Mouse (Mus musculus): ENCODE results near the gene Olig3. TPM values are rescaled to one million over a fixed set of nuclear protein-coding genes. Genes with fewer than 3 reads are reported as not detected.
"Not testable (repeated sequence)": the region's sequence is repeated elsewhere in the genome, so short reads cannot be mapped to it uniquely, and the experiment has no call there.

The Olig3 gene
- polyA plus RNA-seq, 1 experiment from 2014 or later, result 23.8 TPM

- H3K27me3 ChIP-seq (ENCODE audit: control insufficient read depth, insufficient read depth, low read length), result no peaks in the 10 kb centered on the region; the same call in 1 of the 2 replicates
- H3K9ac ChIP-seq (ENCODE audit: low read length), result no peak overlapping the region
- no peak overlapping the region for H3K4me3 ChIP-seq (ENCODE audit: low read depth, low read length)
- WGBS, result 79% methylated on average over 3 of the region's 3 CpGs
- no peaks in the 10 kb centered on the region for H3K36me3 ChIP-seq (ENCODE audit: control insufficient read depth, insufficient read depth, low read length)
- no peak for DNase-seq (ENCODE audit: low spot score)
- H3K27ac ChIP-seq (ENCODE audit: low read depth, low read length), result no peak overlapping the region
- no peak for ATAC-seq (replicated peaks; ENCODE audit: low FRiP score)
- H3K4me1 ChIP-seq (replicated peaks; ENCODE audit: control insufficient read depth, insufficient read depth, low read length), result peaks cover 3% of the 10 kb centered on the region; the same call in 1 of the 2 replicates
- H3K9me3 ChIP-seq (ENCODE audit: control insufficient read depth, low read length), result no peaks in the 10 kb centered on the region
- no peak overlapping the region for H3K4me2 ChIP-seq (ENCODE audit: low read depth, low read length, severe bottlenecking)
Observed at GRCm38 (mm10) chr10:19370146-19370545, 13.8 kb downstream of the Olig3 start.

- Histone ChIP-seq H3K9me3 (ENCODE audit: control insufficient read depth, low read length) (no peaks in the 10 kb centered on the region), H3K4me1 (replicated peaks; ENCODE audit: control insufficient read depth, insufficient read depth, low read length) (peaks cover 3% of the 10 kb centered on the region; the same call in 1 of the 2 replicates), H3K27ac (ENCODE audit: low read depth, low read length) (no peak overlapping the region), H3K4me2 (ENCODE audit: low read depth, low read length, severe bottlenecking) (no peak overlapping the region), H3K36me3 (ENCODE audit: control insufficient read depth, insufficient read depth, low read length) (no peaks in the 10 kb centered on the region), H3K27me3 (ENCODE audit: control insufficient read depth, insufficient read depth, low read length) (no peaks in the 10 kb centered on the region), H3K4me3 (ENCODE audit: low read depth, low read length) (no peak overlapping the region), H3K9ac (ENCODE audit: low read length) (no peak overlapping the region)
- 0 out of 2 replicates have a peak, but pooled peaks have one; percentile 24 for ATAC-seq (replicated peaks; ENCODE audit: low FRiP score)
- 32% methylated on average over 5 of the region's 5 CpGs for WGBS
- DNase-seq (ENCODE audit: low spot score), result no peak
Observed at GRCm38 (mm10) chr10:19372263-19372662, 15.9 kb downstream of the Olig3 start.

GRCm38 (mm10) chr10:19373797-19374196 lies 17.5 kb downstream of the Olig3 start:
- H3K9me3 ChIP-seq (ENCODE audit: control insufficient read depth, low read length), result no peaks in the 10 kb centered on the region
- H3K9ac ChIP-seq (ENCODE audit: low read length), result no peak overlapping the region
- no peak overlapping the region for H3K4me2 ChIP-seq (ENCODE audit: low read depth, low read length, severe bottlenecking)
- H3K4me3 ChIP-seq (ENCODE audit: low read depth, low read length), result no peak overlapping the region
- peaks cover 3% of the 10 kb centered on the region; the same call in 1 of the 2 replicates for H3K4me1 ChIP-seq (replicated peaks; ENCODE audit: control insufficient read depth, insufficient read depth, low read length)
- no peak overlapping the region for H3K27ac ChIP-seq (ENCODE audit: low read depth, low read length)
- DNase-seq (ENCODE audit: low spot score) (no peak), ATAC-seq (replicated peaks; ENCODE audit: low FRiP score) (0 out of 2 replicates have a peak, but pooled peaks have one; percentile 27)
- no peaks in the 10 kb centered on the region for H3K27me3 ChIP-seq (ENCODE audit: control insufficient read depth, insufficient read depth, low read length)
- WGBS, result 66% methylated on average over 7 of the region's 7 CpGs
- no peaks in the 10 kb centered on the region for H3K36me3 ChIP-seq (ENCODE audit: control insufficient read depth, insufficient read depth, low read length)

- Histone ChIP-seq H3K36me3 (ENCODE audit: control insufficient read depth, insufficient read depth, low read length) (no peaks in the 10 kb centered on the region), H3K9me3 (ENCODE audit: control insufficient read depth, low read length) (no peaks in the 10 kb centered on the region; the same call in 1 of the 2 replicates), H3K9ac (ENCODE audit: low read length) (no peak overlapping the region), H3K4me1 (replicated peaks; ENCODE audit: control insufficient read depth, insufficient read depth, low read length) (peaks cover 3% of the 10 kb centered on the region; the same call in 1 of the 2 replicates), H3K27me3 (ENCODE audit: control insufficient read depth, insufficient read depth, low read length) (no peaks in the 10 kb centered on the region), H3K4me3 (ENCODE audit: low read depth, low read length) (no peak overlapping the region), H3K27ac (ENCODE audit: low read depth, low read length) (no peak overlapping the region), H3K4me2 (ENCODE audit: low read depth, low read length, severe bottlenecking) (no peak overlapping the region)
- 74% methylated on average over 3 of the region's 3 CpGs for WGBS
- DNase-seq (ENCODE audit: low spot score), result no peak
- no peak for ATAC-seq (replicated peaks; ENCODE audit: low FRiP score)
Observed at GRCm38 (mm10) chr10:19374311-19374710, 18.0 kb downstream of the Olig3 start.

- Histone ChIP-seq H3K27ac (ENCODE audit: low read depth, low read length) (no peak overlapping the region), H3K4me1 (replicated peaks; ENCODE audit: control insufficient read depth, insufficient read depth, low read length) (peaks cover 3% of the 10 kb centered on the region; the same call in 1 of the 2 replicates), H3K27me3 (ENCODE audit: control insufficient read depth, insufficient read depth, low read length) (no peaks in the 10 kb centered on the region), H3K9me3 (ENCODE audit: control insufficient read depth, low read length) (no peaks in the 10 kb centered on the region; the same call in 1 of the 2 replicates), H3K4me2 (ENCODE audit: low read depth, low read length, severe bottlenecking) (no peak overlapping the region), H3K4me3 (ENCODE audit: low read depth, low read length) (no peak overlapping the region), H3K9ac (ENCODE audit: low read length) (no peak overlapping the region), H3K36me3 (ENCODE audit: control insufficient read depth, insufficient read depth, low read length) (no peaks in the 10 kb centered on the region)
- ATAC-seq (replicated peaks; ENCODE audit: low FRiP score) (no peak), DNase-seq (ENCODE audit: low spot score) (no peak)
- WGBS, result 95% methylated on average over 2 of the region's 2 CpGs
Observed at GRCm38 (mm10) chr10:19375838-19376237, 19.5 kb downstream of the Olig3 start.

GRCm38 (mm10) chr10:19380971-19381370 lies 24.6 kb downstream of the Olig3 start:
- not testable (repeated sequence) for H3K9ac ChIP-seq (ENCODE audit: low read length); H3K27ac ChIP-seq (ENCODE audit: low read depth, low read length); H3K9me3 ChIP-seq (ENCODE audit: control insufficient read depth, low read length); H3K4me1 ChIP-seq (replicated peaks; ENCODE audit: control insufficient read depth, insufficient read depth, low read length); ATAC-seq (replicated peaks; ENCODE audit: low FRiP score); H3K4me2 ChIP-seq (ENCODE audit: low read depth, low read length, severe bottlenecking); DNase-seq (ENCODE audit: low spot score); H3K36me3 ChIP-seq (ENCODE audit: control insufficient read depth, insufficient read depth, low read length); H3K4me3 ChIP-seq (ENCODE audit: low read depth, low read length); H3K27me3 ChIP-seq (ENCODE audit: control insufficient read depth, insufficient read depth, low read length)
- WGBS, result 88% methylated on average over 1 of the region's 1 CpGs

GRCm38 (mm10) chr10:19384176-19384575 lies 27.8 kb downstream of the Olig3 start:
- Histone ChIP-seq H3K4me2 (ENCODE audit: low read depth, low read length, severe bottlenecking) (no peak overlapping the region), H3K4me3 (ENCODE audit: low read depth, low read length) (no peak overlapping the region), H3K4me1 (replicated peaks; ENCODE audit: control insufficient read depth, insufficient read depth, low read length) (no peaks in the 10 kb centered on the region), H3K36me3 (ENCODE audit: control insufficient read depth, insufficient read depth, low read length) (no peaks in the 10 kb centered on the region), H3K9ac (ENCODE audit: low read length) (no peak overlapping the region), H3K27me3 (ENCODE audit: control insufficient read depth, insufficient read depth, low read length) (no peaks in the 10 kb centered on the region), H3K9me3 (ENCODE audit: control insufficient read depth, low read length) (no peaks in the 10 kb centered on the region; the same call in 1 of the 2 replicates), H3K27ac (ENCODE audit: low read depth, low read length) (no peak overlapping the region)
- WGBS, result 84% methylated on average over 3 of the region's 3 CpGs
- ATAC-seq (replicated peaks; ENCODE audit: low FRiP score) (no peak), DNase-seq (ENCODE audit: low spot score) (no peak)

GRCm38 (mm10) chr10:19391819-19392218 lies 35.5 kb downstream of the Olig3 start:
- Histone ChIP-seq H3K36me3 (ENCODE audit: control insufficient read depth, insufficient read depth, low read length) (no peaks in the 10 kb centered on the region), H3K27ac (ENCODE audit: low read depth, low read length) (no peak overlapping the region), H3K27me3 (ENCODE audit: control insufficient read depth, insufficient read depth, low read length) (no peaks in the 10 kb centered on the region), H3K4me3 (ENCODE audit: low read depth, low read length) (no peak overlapping the region), H3K9me3 (ENCODE audit: control insufficient read depth, low read length) (no peaks in the 10 kb centered on the region), H3K4me1 (replicated peaks; ENCODE audit: control insufficient read depth, insufficient read depth, low read length) (peaks cover under 1% of the 10 kb centered on the region; the same call in 1 of the 2 replicates), H3K4me2 (ENCODE audit: low read depth, low read length, severe bottlenecking) (no peak overlapping the region), H3K9ac (ENCODE audit: low read length) (no peak overlapping the region)
- 81% methylated on average over 4 of the region's 4 CpGs for WGBS
- no peak for ATAC-seq (replicated peaks; ENCODE audit: low FRiP score)
- DNase-seq (ENCODE audit: low spot score), result no peak

- H3K9ac ChIP-seq (ENCODE audit: low read length), result no peak overlapping the region
- peaks cover 6% of the 10 kb centered on the region; the same call in 1 of the 2 replicates for H3K4me1 ChIP-seq (replicated peaks; ENCODE audit: control insufficient read depth, insufficient read depth, low read length)
- H3K27me3 ChIP-seq (ENCODE audit: control insufficient read depth, insufficient read depth, low read length), result no peaks in the 10 kb centered on the region
- ATAC-seq (replicated peaks; ENCODE audit: low FRiP score) (peak; percentile 93), DNase-seq (ENCODE audit: low spot score) (no peak)
- no peaks in the 10 kb centered on the region for H3K36me3 ChIP-seq (ENCODE audit: control insufficient read depth, insufficient read depth, low read length)
- no peaks in the 10 kb centered on the region for H3K9me3 ChIP-seq (ENCODE audit: control insufficient read depth, low read length)
- H3K4me2 ChIP-seq (ENCODE audit: low read depth, low read length, severe bottlenecking), result no peak overlapping the region; the same call in 1 of the 2 replicates
- no peak overlapping the region for H3K4me3 ChIP-seq (ENCODE audit: low read depth, low read length)
- H3K27ac ChIP-seq (ENCODE audit: low read depth, low read length), result no peak overlapping the region; the same call in 1 of the 2 replicates
- 24% methylated on average over 9 of the region's 9 CpGs for WGBS
Observed at GRCm38 (mm10) chr10:19396485-19397137, 40.3 kb downstream of the Olig3 start.
